Mouse (Mus musculus) liver, adult 2 months (tissue): ENCODE measurements around the gene Sulf2.

Experiments
- CTCF ChIP-seq: fragments of 200-500 bp; IDR thresholded peaks from 2 replicates; pipeline ENCODE4 v1.5.1; 2011; ENCODE audit warnings: low read depth, low read length, control low read depth
- POLR2A ChIP-seq: fragments of 200-500 bp; IDR thresholded peaks from 2 replicates; pipeline ENCODE4 v1.6.1; 2011; ENCODE audit warnings: low read length, control low read depth; ENCODE audit not compliant: insufficient read depth; ENCODE audit errors: extremely low read depth

DNA sequence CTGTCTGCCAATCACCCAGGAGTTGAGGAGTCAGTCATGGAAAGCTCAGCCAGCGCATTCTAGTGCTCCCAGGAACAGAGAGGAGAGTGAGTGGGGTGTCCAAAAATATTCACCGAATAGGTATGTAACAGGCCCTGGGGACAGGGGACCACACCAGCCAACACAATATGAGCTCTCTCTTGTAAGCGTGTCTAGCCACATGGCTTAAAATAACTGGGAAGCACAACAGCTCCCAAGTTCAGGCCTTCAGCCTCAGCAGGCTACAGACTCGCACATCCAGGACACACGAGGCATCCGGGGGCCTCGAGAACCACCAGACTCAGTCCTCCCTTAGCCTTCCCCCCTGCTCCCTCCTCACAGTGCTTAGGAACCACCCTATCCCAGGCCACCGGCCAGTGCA lies 6.0 kb downstream of the Sulf2 start:
- TF ChIP-seq CTCF, result no peak
- no peak for TF ChIP-seq POLR2A
